Mouse (Mus musculus): ENCODE results near the gene Hoxb8.

Hoxb8 gene

DNA sequence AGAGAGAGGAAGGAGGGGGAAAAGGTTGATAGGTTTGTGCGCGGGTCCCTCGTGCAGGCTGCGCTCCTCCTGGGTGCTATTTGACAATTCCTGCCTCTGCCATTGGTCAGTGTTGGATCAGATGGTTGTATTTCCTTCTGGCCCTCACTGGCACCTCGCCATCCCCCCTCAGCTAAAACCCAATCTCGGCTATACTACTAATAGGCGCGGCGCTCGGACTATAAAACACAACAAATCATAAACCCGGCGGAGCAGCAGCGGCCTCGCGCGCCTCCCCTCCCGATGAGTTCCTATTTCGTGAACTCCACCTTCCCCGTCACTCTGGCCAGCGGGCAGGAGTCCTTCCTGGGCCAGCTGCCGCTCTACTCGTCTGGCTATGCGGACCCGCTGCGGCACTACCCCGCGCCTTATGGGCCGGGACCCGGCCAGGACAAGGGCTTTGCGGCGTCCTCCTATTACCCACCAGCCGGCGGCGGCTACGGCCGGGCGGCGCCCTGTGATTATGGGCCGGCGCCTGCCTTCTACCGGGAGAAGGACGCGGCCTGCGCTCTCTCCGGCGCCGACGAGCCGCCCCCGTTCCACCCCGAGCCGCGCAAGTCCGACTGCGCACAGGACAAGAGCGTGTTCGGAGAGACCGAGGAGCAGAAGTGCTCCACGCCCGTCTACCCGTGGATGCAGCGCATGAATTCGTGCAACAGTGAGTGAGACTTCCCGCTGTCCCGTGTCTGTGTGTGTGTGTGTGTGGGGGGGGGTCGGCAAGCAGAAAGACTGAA lies 17.4 kb downstream of the Hoxb8 start:
- Histone ChIP-seq H3K27me3 (ENCODE audit: insufficient read depth, low read length) (peaks cover 100% of the 10 kb centered on the region), H3K4me1 (replicated peaks; ENCODE audit: low read depth, low read length) (peaks cover 68% of the 10 kb centered on the region), H3K4me3 (replicated peaks; ENCODE audit: low read length) (peak overlapping the region; percentile 46), H3K36me3 (ENCODE audit: insufficient read depth, low read length) (no peaks in the 10 kb centered on the region), H3K9me3 (ENCODE audit: low read length) (no peaks in the 10 kb centered on the region)
- TF ChIP-seq POU5F1 (IDR thresholded peaks at IDR 0.05; ENCODE audit: borderline replicate concordance, low read length) (no peak), NANOG (IDR thresholded peaks at IDR 0.05; ENCODE audit: borderline replicate concordance, low read length) (no peak), CTCF (conservative IDR thresholded peaks at IDR 0.05; ENCODE audit: low read length) (no peak)

DNA sequence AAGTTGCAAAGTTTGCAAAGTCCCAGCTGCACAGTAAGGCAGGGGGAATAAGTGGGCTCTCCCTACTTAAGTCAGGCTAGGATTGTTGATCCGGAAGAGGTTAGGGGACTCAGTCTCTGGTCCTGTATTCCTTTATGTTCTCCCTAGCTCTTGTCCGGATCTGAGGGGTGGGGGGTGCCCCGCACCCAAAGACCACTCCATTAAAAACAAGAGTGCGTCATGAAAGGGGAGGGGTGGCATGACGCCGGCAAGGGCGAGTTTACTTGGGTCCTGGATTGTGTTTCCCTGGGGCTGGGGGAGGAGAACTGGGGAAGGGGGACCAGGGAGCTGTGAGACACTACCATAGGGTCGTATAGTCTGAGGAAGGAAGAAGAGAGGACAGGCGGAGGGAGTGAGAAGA lies 18.1 kb downstream of the Hoxb8 start:
- TF ChIP-seq NANOG (IDR thresholded peaks at IDR 0.05; ENCODE audit: borderline replicate concordance, low read length) (no peak), CTCF (conservative IDR thresholded peaks at IDR 0.05; ENCODE audit: low read length) (no peak), POU5F1 (IDR thresholded peaks at IDR 0.05; ENCODE audit: borderline replicate concordance, low read length) (no peak)
- H3K4me1 ChIP-seq (replicated peaks; ENCODE audit: low read depth, low read length), result peaks cover 68% of the 10 kb centered on the region

DNA sequence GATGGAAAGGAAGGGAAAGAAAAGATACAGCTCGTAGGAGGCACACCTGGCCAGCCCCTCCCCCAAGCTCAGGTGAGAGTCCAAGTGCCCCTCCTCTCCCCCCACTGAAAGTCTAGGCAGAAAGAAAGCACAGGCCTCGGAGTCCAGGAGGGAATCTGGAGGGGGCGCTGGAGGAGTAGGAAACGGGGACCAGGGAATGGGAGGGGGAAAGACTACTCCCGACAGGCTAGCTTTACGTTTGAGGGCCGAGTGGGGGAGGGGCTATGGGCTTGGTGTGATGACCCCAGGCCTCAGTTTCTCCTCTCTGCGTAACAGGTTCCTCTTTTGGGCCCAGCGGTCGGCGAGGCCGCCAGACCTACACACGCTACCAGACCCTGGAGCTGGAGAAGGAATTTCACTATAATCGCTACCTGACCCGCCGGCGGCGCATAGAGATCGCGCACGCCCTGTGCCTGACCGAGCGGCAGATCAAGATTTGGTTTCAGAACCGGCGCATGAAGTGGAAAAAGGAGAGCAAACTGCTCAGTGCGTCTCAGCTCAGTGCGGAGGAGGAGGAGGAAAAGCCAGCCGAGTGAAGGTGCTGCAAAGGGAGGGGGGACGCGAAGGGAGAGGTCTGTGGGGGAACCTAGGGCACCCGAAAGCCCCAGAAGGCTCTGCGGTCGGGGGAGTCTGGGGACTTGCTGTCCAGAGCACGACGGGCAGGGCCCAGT lies 18.8 kb downstream of the Hoxb8 start:
- peaks cover 100% of the 10 kb centered on the region for H3K27me3 ChIP-seq (ENCODE audit: insufficient read depth, low read length)
- H3K4me1 ChIP-seq (replicated peaks; ENCODE audit: low read depth, low read length), result peaks cover 67% of the 10 kb centered on the region
- no peak for TF ChIP-seq NANOG (IDR thresholded peaks at IDR 0.05; ENCODE audit: borderline replicate concordance, low read length)
- TF ChIP-seq POU5F1 (IDR thresholded peaks at IDR 0.05; ENCODE audit: borderline replicate concordance, low read length), result 0 out of 2 replicates have a peak, but pooled peaks have one; percentile 4
- no peaks in the 10 kb centered on the region for H3K36me3 ChIP-seq (ENCODE audit: insufficient read depth, low read length)
- no peaks in the 10 kb centered on the region for H3K9me3 ChIP-seq (ENCODE audit: low read length)
- peak overlapping the region; percentile 62 for H3K4me3 ChIP-seq (replicated peaks; ENCODE audit: low read length)

More for the DNA sequence above, 18.1 kb downstream of the Hoxb8 start:
- Histone ChIP-seq H3K36me3 (ENCODE audit: insufficient read depth, low read length) (no peaks in the 10 kb centered on the region), H3K27me3 (ENCODE audit: insufficient read depth, low read length) (peaks cover 100% of the 10 kb centered on the region), H3K4me3 (replicated peaks; ENCODE audit: low read length) (peak overlapping the region; percentile 62; the same call in 1 of the 2 replicates), H3K9me3 (ENCODE audit: low read length) (no peaks in the 10 kb centered on the region)

DNA sequence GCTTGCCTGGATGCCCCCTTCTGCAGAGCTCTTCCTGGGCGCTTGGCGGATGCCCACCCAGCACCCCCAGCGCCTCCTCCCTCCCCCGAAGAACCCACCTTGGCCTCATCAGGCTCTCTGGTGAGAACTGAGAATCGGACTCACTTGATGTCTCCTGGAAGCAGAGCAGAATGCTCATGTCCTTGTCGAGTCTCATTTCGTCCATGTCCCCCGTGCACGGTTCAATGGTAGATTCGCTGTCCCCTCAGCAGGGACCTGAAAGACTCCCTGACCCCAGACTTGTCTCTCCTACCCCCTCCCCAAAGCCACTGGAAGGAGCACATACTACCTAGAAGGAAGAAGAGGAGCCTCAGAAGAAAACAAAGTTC lies 19.3 kb downstream of the Hoxb8 start:
- Histone ChIP-seq H3K9me3 (ENCODE audit: low read length) (no peaks in the 10 kb centered on the region), H3K36me3 (ENCODE audit: insufficient read depth, low read length) (no peaks in the 10 kb centered on the region), H3K27me3 (ENCODE audit: insufficient read depth, low read length) (peaks cover 100% of the 10 kb centered on the region), H3K4me1 (replicated peaks; ENCODE audit: low read depth, low read length) (peaks cover 63% of the 10 kb centered on the region), H3K4me3 (replicated peaks; ENCODE audit: low read length) (peak overlapping the region; percentile 62)
- TF ChIP-seq NANOG (IDR thresholded peaks at IDR 0.05; ENCODE audit: borderline replicate concordance, low read length), result no peak
- TF ChIP-seq POU5F1 (IDR thresholded peaks at IDR 0.05; ENCODE audit: borderline replicate concordance, low read length), result no peak
- TF ChIP-seq CTCF (conservative IDR thresholded peaks at IDR 0.05; ENCODE audit: low read length), result no peak

DNA sequence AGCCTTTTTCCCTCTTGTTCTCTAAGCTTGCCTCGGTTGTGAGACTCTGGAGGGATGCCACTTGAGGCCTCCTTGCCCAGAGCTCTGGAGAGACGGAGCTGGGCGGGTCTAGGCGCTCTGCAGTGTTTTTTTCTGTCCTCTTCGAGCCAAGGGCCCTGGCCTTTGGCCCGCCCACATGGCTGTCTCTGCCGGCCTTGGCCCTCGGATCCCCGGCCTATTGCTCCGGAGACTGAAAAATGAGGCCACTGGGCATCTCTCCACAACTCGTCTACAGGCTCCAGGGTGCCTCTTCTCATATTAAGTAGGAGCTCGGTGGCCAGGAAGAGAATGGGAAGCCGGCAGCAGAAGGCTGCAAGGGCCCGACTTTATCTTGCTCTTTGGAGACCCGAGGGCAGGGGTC lies 20.1 kb downstream of the Hoxb8 start:
- Histone ChIP-seq H3K9me3 (ENCODE audit: low read length) (no peaks in the 10 kb centered on the region), H3K36me3 (ENCODE audit: insufficient read depth, low read length) (no peaks in the 10 kb centered on the region), H3K4me1 (replicated peaks; ENCODE audit: low read depth, low read length) (peaks cover 62% of the 10 kb centered on the region), H3K27me3 (ENCODE audit: insufficient read depth, low read length) (peaks cover 100% of the 10 kb centered on the region), H3K4me3 (replicated peaks; ENCODE audit: low read length) (no peak overlapping the region)
- TF ChIP-seq POU5F1 (IDR thresholded peaks at IDR 0.05; ENCODE audit: borderline replicate concordance, low read length), result no peak
- no peak for TF ChIP-seq NANOG (IDR thresholded peaks at IDR 0.05; ENCODE audit: borderline replicate concordance, low read length)

DNA sequence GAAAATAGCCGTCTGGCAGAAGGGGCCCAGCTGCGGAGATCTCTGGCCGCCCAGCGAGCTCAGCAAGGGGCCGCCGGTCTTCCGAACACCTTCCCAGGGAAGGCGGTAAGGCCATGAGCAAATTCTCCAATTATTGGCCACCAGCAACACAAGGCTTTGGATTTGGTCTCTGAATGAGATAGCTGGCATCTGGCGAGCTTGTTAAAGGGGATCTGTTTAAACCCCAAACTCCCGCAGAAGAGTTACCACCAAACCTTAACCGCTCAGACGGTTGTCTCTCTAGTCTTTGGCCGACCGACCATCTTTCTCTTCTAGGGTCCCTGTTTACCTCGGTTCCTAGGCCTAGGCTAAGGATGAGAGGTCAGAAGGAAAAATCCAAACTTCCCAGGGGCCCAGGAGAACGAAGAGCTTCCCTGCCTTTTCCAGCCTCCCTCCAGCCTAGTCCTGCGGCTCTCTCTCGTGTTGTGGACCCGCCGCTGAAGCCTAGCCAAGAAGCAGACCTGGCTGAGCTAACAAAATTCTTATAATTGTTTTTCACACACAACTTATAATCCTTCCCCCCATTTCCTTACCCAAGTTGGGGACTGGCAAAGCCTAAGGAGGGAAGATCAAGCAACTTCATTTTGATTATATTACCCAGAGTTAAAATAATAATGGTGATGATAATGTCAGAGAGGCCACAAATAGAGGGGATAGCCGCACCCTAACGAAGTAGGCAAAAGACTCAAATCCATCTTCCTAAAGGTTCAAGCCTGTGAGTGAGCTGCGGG lies 20.9 kb downstream of the Hoxb8 start:
- Histone ChIP-seq H3K4me3 (replicated peaks; ENCODE audit: low read length) (no peak overlapping the region), H3K36me3 (ENCODE audit: insufficient read depth, low read length) (no peaks in the 10 kb centered on the region), H3K4me1 (replicated peaks; ENCODE audit: low read depth, low read length) (peaks cover 62% of the 10 kb centered on the region), H3K27me3 (ENCODE audit: insufficient read depth, low read length) (peaks cover 100% of the 10 kb centered on the region), H3K9me3 (ENCODE audit: low read length) (no peaks in the 10 kb centered on the region)
- no peak for TF ChIP-seq NANOG (IDR thresholded peaks at IDR 0.05; ENCODE audit: borderline replicate concordance, low read length)
- TF ChIP-seq CTCF (conservative IDR thresholded peaks at IDR 0.05; ENCODE audit: low read length), result no peak
- no peak for TF ChIP-seq POU5F1 (IDR thresholded peaks at IDR 0.05; ENCODE audit: borderline replicate concordance, low read length)

DNA sequence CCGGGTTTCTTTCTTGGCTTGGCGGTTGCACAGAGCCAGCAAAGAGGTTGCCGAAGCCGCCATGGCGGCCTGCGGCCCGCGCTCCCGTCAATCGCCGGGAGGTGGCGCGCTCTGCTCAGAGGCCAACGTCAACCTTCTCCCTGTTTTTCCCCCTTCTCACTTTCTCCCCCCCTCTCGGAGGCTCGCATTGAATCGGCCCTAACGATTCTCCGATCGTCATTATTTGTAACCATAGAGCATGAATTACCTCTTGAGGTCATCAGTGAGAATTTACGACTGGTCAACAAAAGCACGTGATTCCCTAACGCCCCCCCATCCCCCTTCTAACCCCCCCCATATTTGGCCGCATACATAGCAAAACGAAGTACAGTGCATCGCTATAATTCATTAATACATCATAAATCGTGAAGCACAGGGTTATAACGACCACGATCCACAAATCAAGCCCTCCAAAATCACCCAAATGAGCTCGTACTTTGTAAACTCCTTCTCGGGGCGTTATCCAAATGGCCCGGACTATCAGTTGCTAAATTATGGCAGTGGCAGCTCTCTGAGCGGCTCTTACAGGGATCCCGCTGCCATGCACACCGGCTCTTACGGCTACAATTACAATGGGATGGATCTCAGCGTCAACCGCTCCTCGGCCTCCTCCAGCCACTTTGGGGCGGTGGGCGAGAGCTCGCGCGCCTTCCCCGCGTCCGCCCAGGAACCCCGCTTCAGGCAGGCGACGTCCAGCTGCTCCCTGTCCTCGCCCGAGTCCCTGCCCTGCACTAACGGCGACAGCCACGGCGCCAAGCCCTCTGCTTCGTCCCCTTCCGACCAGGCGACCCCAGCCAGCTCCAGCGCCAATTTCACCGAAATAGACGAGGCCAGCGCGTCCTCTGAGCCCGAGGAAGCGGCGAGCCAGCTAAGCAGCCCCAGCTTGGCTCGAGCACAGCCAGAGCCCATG lies 21.7 kb downstream of the Hoxb8 start, which contains the start of gene Hoxb5:
TSS of gene Hoxb5 (plus strand) at position 186 of the 949 bp plus-strand sequence.
- H3K4me3 ChIP-seq (replicated peaks; ENCODE audit: low read length), result peak within 1 kb of the TSS; percentile 54
- peaks cover 62% of the 10 kb centered on the region for H3K4me1 ChIP-seq (replicated peaks; ENCODE audit: low read depth, low read length)
- H3K9me3 ChIP-seq (ENCODE audit: low read length), result no peaks in the 10 kb centered on the region
- H3K27me3 ChIP-seq (ENCODE audit: insufficient read depth, low read length), result peaks cover 100% of the 10 kb centered on the region
- no peak for TF ChIP-seq NANOG (IDR thresholded peaks at IDR 0.05; ENCODE audit: borderline replicate concordance, low read length)
- no peak for TF ChIP-seq POU5F1 (IDR thresholded peaks at IDR 0.05; ENCODE audit: borderline replicate concordance, low read length)
- peak; percentile 2; the same call in 1 of the 2 replicates for TF ChIP-seq CTCF (conservative IDR thresholded peaks at IDR 0.05; ENCODE audit: low read length)
- H3K36me3 ChIP-seq (ENCODE audit: insufficient read depth, low read length), result no peaks in the 10 kb centered on the region
